ENCODE assay signal across 7 mouse cellular contexts in genomic region chr4:141065123-141065522, GRCm38 (mm10). TPM values are rescaled to one million over a fixed set of nuclear protein-coding genes. Genes with fewer than 3 reads are reported as not detected.
DNase-seq lines count a peak whose midpoint lies in the region; ATAC-seq lines count a peak whose summit lies in the region.

No protein-coding gene starts in this region.

- ATAC-seq in erythroblast, adult 5-6 weeks (replicated peaks; ENCODE audit: low FRiP score, poor library complexity, severe bottlenecking): peak; percentile 60

- intact Hi-C loops in heart, postnatal 10 days (cut with DNase I): loop anchor here (1.0 kb wide), 1 partner anchor 20 kb away; no protein-coding TSS in a partner anchor

- peak; percentile 98 for DNase-seq in MN1 (ENCODE audit: low spot score)
- DNase-seq in brain, adult 2 months (ENCODE audit: low read depth, low spot score): peak; percentile 97
- DNase-seq in heart, postnatal 10 days: peak; percentile 79 to 87
- DNase-seq in layer of hippocampus, adult 9-10 months (ENCODE audit: low spot score): peak; percentile 47
- peak; percentile 86 to 89 for DNase-seq in lung, postnatal 4 days
- DNase-seq in right cerebral cortex, adult 2 months (ENCODE audit: low spot score in 2 of 2): peak; percentile 80 to 85

RNA-seq across cellular contexts. Expression of gene Crocc, which starts 4.8 kb away (rescaled TPM):
- not detected in 2 replicates for total RNA-seq in erythroblast, adult 5-6 weeks (2015; ENCODE audit: low replicate concordance)
- 0.34 and 4.9 TPM in 2 replicates for total RNA-seq in erythroblast, adult 5-6 weeks (2017; ENCODE audit: low replicate concordance)
- 1 to 10 TPM; 7.0 to 7.4 TPM for total RNA-seq in heart, postnatal 10 days (2021)

RNA-seq across cellular contexts. Expression of gene Necap2, which starts 13.0 kb away (rescaled TPM):
- 41.0 and 58.6 TPM in 2 replicates for total RNA-seq in erythroblast, adult 5-6 weeks (2015; ENCODE audit: low replicate concordance)
- total RNA-seq in erythroblast, adult 5-6 weeks (2017; ENCODE audit: low replicate concordance): 68.0 and 75.4 TPM in 2 replicates
- total RNA-seq in heart, postnatal 10 days (2021): 10 to 100 TPM; 33.3 to 34.3 TPM

RNA-seq across cellular contexts. Expression of gene Spata21, which starts 23.0 kb away (rescaled TPM):
- total RNA-seq in erythroblast, adult 5-6 weeks (2015; ENCODE audit: low replicate concordance): not detected in 2 replicates
- total RNA-seq in erythroblast, adult 5-6 weeks (2017; ENCODE audit: low replicate concordance): not detected in 2 replicates
- not detected for total RNA-seq in heart, postnatal 10 days (2021)

RNA-seq across cellular contexts. Expression of gene Mfap2, which starts 54.9 kb away (rescaled TPM):
- not detected in 2 replicates for total RNA-seq in erythroblast, adult 5-6 weeks (2015; ENCODE audit: low replicate concordance)
- not detected in 2 replicates for total RNA-seq in erythroblast, adult 5-6 weeks (2017; ENCODE audit: low replicate concordance)
- 10 to 100 TPM; 47.6 to 53.7 TPM for total RNA-seq in heart, postnatal 10 days (2021)

Comparison
In these comparisons a context has a peak if more than half of its experiments do, and no peak if none do; other contexts are left out.
1. Peak in every context shown above with its lines: DNase-seq and ATAC-seq.
2. DNase-seq: peak in every context shown above with its lines; median percentile 98 in MN1; 97 in brain, adult 2 months; 88 in lung, postnatal 4 days; 83 in heart, postnatal 10 days; 82 in right cerebral cortex, adult 2 months; 47 in layer of hippocampus, adult 9-10 months.